In genomic region chr2:44924618-44925017, GRCm38 (mm10) we compare ENCODE assay signal across 20 mouse cellular contexts.
"Had no signal": no experiment of that assay in that cellular context is flagged by ENCODE, and none has a peak within 500 bp of the region (broad histone marks: within the 10 kb centered on the region; RNA-seq: fewer than 3 reads in every experiment).

No protein-coding gene starts in this region.

- ATAC-seq: liver, embryonic 12.5 days had no signal

- H3K9ac ChIP-seq: kidney, embryonic 15.5 days; limb, embryonic 13.5 days; liver, embryonic 12.5 days; liver, embryonic 15.5 days; lung, embryonic 15.5 days; neural tube, embryonic 13.5 days had no signal

- H3K4me3 ChIP-seq: kidney, embryonic 15.5 days; limb, embryonic 10.5 days; limb, embryonic 13.5 days; liver, embryonic 12.5 days; liver, embryonic 15.5 days; lung, embryonic 15.5 days; neural tube, embryonic 13.5 days had no signal

- H3K9me3 ChIP-seq: kidney, embryonic 15.5 days; limb, embryonic 10.5 days; limb, embryonic 13.5 days; liver, embryonic 12.5 days; liver, embryonic 15.5 days; lung, embryonic 15.5 days; megakaryocyte, embryonic 14.5 days; neural tube, embryonic 13.5 days had no signal

- H3K27ac ChIP-seq: kidney, embryonic 15.5 days; limb, embryonic 10.5 days; limb, embryonic 13.5 days; liver, embryonic 12.5 days; liver, embryonic 15.5 days; lung, embryonic 15.5 days; neural tube, embryonic 13.5 days had no signal

- DNase-seq: kidney, adult 8-10 months; kidney, postnatal 10 days; kidney, postnatal 36 days; liver; lung, adult 18-20 months; lung, postnatal 10 days; lung, postnatal 36 days; midbrain, embryonic 14.5 days; thymus, adult 18-20 months; thymus, postnatal 14 days; thymus, postnatal 4 days had no signal

- H3K36me3 ChIP-seq: kidney, embryonic 15.5 days; limb, embryonic 10.5 days; limb, embryonic 13.5 days; liver, embryonic 12.5 days; liver, embryonic 15.5 days; lung, embryonic 15.5 days; neural tube, embryonic 13.5 days had no signal

- H3K4me2 ChIP-seq: kidney, embryonic 15.5 days; limb, embryonic 13.5 days; liver, embryonic 12.5 days; liver, embryonic 15.5 days; lung, embryonic 15.5 days; midbrain, embryonic 11.5 days; neural tube, embryonic 13.5 days had no signal

- H3K27me3 ChIP-seq: kidney, embryonic 15.5 days; limb, embryonic 13.5 days; liver, embryonic 12.5 days; liver, embryonic 15.5 days; lung, embryonic 15.5 days; megakaryocyte, embryonic 14.5 days; neural tube, embryonic 13.5 days had no signal
